Comparison of ENCODE assay signal across 27 mouse cellular contexts in genomic region chr13:114406866-114407265, GRCm38 (mm10). TPM values are rescaled to one million over a fixed set of nuclear protein-coding genes. Genes with fewer than 3 reads are reported as not detected.
DNase-seq lines count a peak whose midpoint lies in the region; ATAC-seq lines count a peak whose summit lies in the region.
"Had no signal": no experiment of that assay in that cellular context is flagged by ENCODE, and none has a peak within 500 bp of the region (broad histone marks: within the 10 kb centered on the region; RNA-seq: fewer than 3 reads in every experiment).

No protein-coding gene starts in this region.

- H3K9ac ChIP-seq in midbrain, embryonic 11.5 days (ENCODE audit: low read length): no peak overlapping the region
- H3K9ac ChIP-seq in midbrain, embryonic 16.5 days (ENCODE audit: low read depth, low read length): no peak overlapping the region
- no peak overlapping the region for H3K9ac ChIP-seq in midbrain, embryonic 14.5 days (replicated peaks; ENCODE audit: low read length)
- H3K9ac ChIP-seq: embryonic facial prominence, embryonic 15.5 days; kidney, embryonic 15.5 days; limb, embryonic 13.5 days; liver, embryonic 12.5 days; stomach, embryonic 15.5 days had no signal

- no peak overlapping the region for H3K4me3 ChIP-seq in midbrain, embryonic 11.5 days (ENCODE audit: low read depth, low read length)
- H3K4me3 ChIP-seq in midbrain, embryonic 16.5 days (ENCODE audit: low read depth, low read length): no peak overlapping the region
- no peak overlapping the region for H3K4me3 ChIP-seq in midbrain, embryonic 14.5 days (replicated peaks; ENCODE audit: low read depth, low read length)
- H3K4me3 ChIP-seq: embryonic facial prominence, embryonic 15.5 days; gastrocnemius, adult 2 months; kidney, embryonic 15.5 days; limb, embryonic 13.5 days; liver, embryonic 12.5 days; stomach, embryonic 15.5 days had no signal

- H3K27me3 ChIP-seq in midbrain, embryonic 11.5 days (ENCODE audit: control insufficient read depth, insufficient read depth, low read length): no peaks in the 10 kb centered on the region; the same call in 1 of the 2 replicates
- H3K27me3 ChIP-seq in midbrain, embryonic 16.5 days (ENCODE audit: control insufficient read depth, insufficient read depth, low read depth, low read length): no peaks in the 10 kb centered on the region
- H3K27me3 ChIP-seq in midbrain, embryonic 14.5 days (ENCODE audit: control insufficient read depth, insufficient read depth, low read length): no peaks in the 10 kb centered on the region
- H3K27me3 ChIP-seq: embryonic facial prominence, embryonic 15.5 days; kidney, embryonic 15.5 days; liver, embryonic 12.5 days; Patski; stomach, embryonic 15.5 days had no signal

- DNase-seq in embryo, embryonic 11 days: peak; percentile 26
- no peak for DNase-seq in embryo, embryonic 9.5 days (ENCODE audit: extremely low spot score)
- DNase-seq in midbrain, embryonic 11.5 days (ENCODE audit: low spot score, missing footprints): peak; percentile 95
- peak; percentile 77 for DNase-seq in ES-CJ7 (ENCODE audit: low read depth, low spot score)
- peak; percentile 24 for DNase-seq in midbrain, embryonic 14.5 days
- DNase-seq in layer of hippocampus, adult 9-11 months: no peak
- DNase-seq: adrenal gland, adult 8-10 months; cerebellum, adult 18-20 months; cerebellum, postnatal 14 days; gastrocnemius, adult 2 months; heart, postnatal 4 days; kidney, adult 11 months; kidney, postnatal 36 days; lung, adult 18-20 months; lung, postnatal 10 days; right cerebral cortex, postnatal 4 days; thymus, adult 2 months; thymus, postnatal 4 days had no signal

- H3K9me3 ChIP-seq in midbrain, embryonic 11.5 days (ENCODE audit: control insufficient read depth, low read length): no peaks in the 10 kb centered on the region
- H3K9me3 ChIP-seq in midbrain, embryonic 16.5 days (replicated peaks; ENCODE audit: control insufficient read depth, low read length, poor library complexity, severe bottlenecking): no peaks in the 10 kb centered on the region
- no peaks in the 10 kb centered on the region for H3K9me3 ChIP-seq in midbrain, embryonic 14.5 days (ENCODE audit: control insufficient read depth, low read length)
- H3K9me3 ChIP-seq: embryonic facial prominence, embryonic 15.5 days; G1E; kidney, embryonic 15.5 days; limb, embryonic 13.5 days; liver, embryonic 12.5 days; stomach, embryonic 15.5 days had no signal

- H3K36me3 ChIP-seq in midbrain, embryonic 11.5 days (ENCODE audit: control insufficient read depth, insufficient read depth, low read length): no peaks in the 10 kb centered on the region
- no peaks in the 10 kb centered on the region for H3K36me3 ChIP-seq in midbrain, embryonic 16.5 days (ENCODE audit: control insufficient read depth, insufficient read depth, low read length)
- H3K36me3 ChIP-seq in midbrain, embryonic 14.5 days (ENCODE audit: control insufficient read depth, insufficient read depth, low read length): no peaks in the 10 kb centered on the region
- H3K36me3 ChIP-seq: embryonic facial prominence, embryonic 15.5 days; G1E; kidney, embryonic 15.5 days; limb, embryonic 13.5 days; liver, embryonic 12.5 days; stomach, embryonic 15.5 days had no signal

- 4% methylated on average over 5 of the region's 5 CpGs for WGBS in midbrain, embryonic 11.5 days
- under 1% methylated on average over 5 of the region's 5 CpGs for WGBS in midbrain, embryonic 16.5 days
- under 1% methylated on average over 5 of the region's 5 CpGs for WGBS in midbrain, embryonic 14.5 days

- H3K27ac ChIP-seq in midbrain, embryonic 11.5 days (ENCODE audit: low read depth, low read length): peak overlapping the region; percentile 54; the same call in 1 of the 2 replicates
- no peak overlapping the region for H3K27ac ChIP-seq in midbrain, embryonic 16.5 days (ENCODE audit: low read length)
- H3K27ac ChIP-seq in midbrain, embryonic 14.5 days (replicated peaks; ENCODE audit: low read depth, low read length): no peak overlapping the region
- H3K27ac ChIP-seq: embryonic facial prominence, embryonic 15.5 days; gastrocnemius, adult 2 months; kidney, embryonic 15.5 days; limb, embryonic 13.5 days; liver, embryonic 12.5 days; stomach, embryonic 15.5 days had no signal

- H3K4me1 ChIP-seq in midbrain, embryonic 11.5 days (ENCODE audit: control insufficient read depth, insufficient read depth, low read length): peaks cover 24% of the 10 kb centered on the region
- H3K4me1 ChIP-seq in midbrain, embryonic 16.5 days (ENCODE audit: control insufficient read depth, insufficient read depth, low read length): peaks cover 5% of the 10 kb centered on the region; the same call in 1 of the 2 replicates
- peaks cover 10% of the 10 kb centered on the region for H3K4me1 ChIP-seq in midbrain, embryonic 14.5 days (ENCODE audit: control insufficient read depth, insufficient read depth, low read length)
- H3K4me1 ChIP-seq: embryonic facial prominence, embryonic 15.5 days; kidney, embryonic 15.5 days; limb, embryonic 13.5 days; liver, embryonic 12.5 days; stomach, embryonic 15.5 days had no signal

- H3K4me2 ChIP-seq in midbrain, embryonic 11.5 days: peak overlapping the region; percentile 34
- no peak overlapping the region for H3K4me2 ChIP-seq in midbrain, embryonic 16.5 days (ENCODE audit: low read length)
- H3K4me2 ChIP-seq in midbrain, embryonic 14.5 days (ENCODE audit: low read length): peak overlapping the region; percentile 15; the same call in 1 of the 2 replicates
- H3K4me2 ChIP-seq: embryonic facial prominence, embryonic 15.5 days; kidney, embryonic 15.5 days; limb, embryonic 13.5 days; liver, embryonic 12.5 days; stomach, embryonic 15.5 days had no signal

- peak; percentile 66 for ATAC-seq in midbrain, embryonic 11.5 days (ENCODE audit: low FRiP score)
- ATAC-seq in midbrain, embryonic 16.5 days: no peak
- no peak; the same call in 1 of the 2 replicates for ATAC-seq in midbrain, embryonic 14.5 days (ENCODE audit: low FRiP score, low TSS enrichment)
- ATAC-seq: activated CD4-positive, CD25-positive, alpha-beta regulatory T cell, adult 4 months; liver, embryonic 12.5 days; Patski had no signal

RNA-seq across cellular contexts. Expression of gene Ndufs4, which starts 18.8 kb away (rescaled TPM):
- polyA plus RNA-seq in midbrain, embryonic 11.5 days (2014; fragmentation: Nextera tagmentation; extraction: Ambion mirVana): 340 and 357 TPM in 2 replicates
- polyA plus RNA-seq in midbrain, embryonic 16.5 days (2015; fragmentation: Nextera tagmentation; extraction: Ambion mirVana): 363 and 373 TPM in 2 replicates
- 370 and 406 TPM in 2 replicates for polyA plus RNA-seq in midbrain, embryonic 14.5 days (2014; fragmentation: Nextera tagmentation; extraction: Ambion mirVana)

RNA-seq across cellular contexts. Expression of gene Fst, which starts 51.9 kb away (rescaled TPM):
- 48.2 and 57.0 TPM in 2 replicates for polyA plus RNA-seq in midbrain, embryonic 11.5 days (2014; fragmentation: Nextera tagmentation; extraction: Ambion mirVana)
- polyA plus RNA-seq in midbrain, embryonic 16.5 days (2015; fragmentation: Nextera tagmentation; extraction: Ambion mirVana): 4.2 and 5.4 TPM in 2 replicates
- 5.2 and 7.7 TPM in 2 replicates for polyA plus RNA-seq in midbrain, embryonic 14.5 days (2014; fragmentation: Nextera tagmentation; extraction: Ambion mirVana)
- polyA plus RNA-seq: G1E had no signal

Comparison
In these comparisons a context has a peak if more than half of its experiments do, and no peak if none do; other contexts are left out.
1. DNase-seq: peak in embryo, embryonic 11 days (single experiment), midbrain, embryonic 11.5 days (single experiment), ES-CJ7 (single experiment) and midbrain, embryonic 14.5 days (single experiment); none in embryo, embryonic 9.5 days (single experiment) and layer of hippocampus, adult 9-11 months (single experiment).